Mouse (Mus musculus): ENCODE results near the gene Gm42517.

Gm42517 gene

GRCm38 (mm10) chr5:108349511-108350148 lies 18.1 kb downstream of the Gm42517 start:
- DNase-seq, result no peak

DNA sequence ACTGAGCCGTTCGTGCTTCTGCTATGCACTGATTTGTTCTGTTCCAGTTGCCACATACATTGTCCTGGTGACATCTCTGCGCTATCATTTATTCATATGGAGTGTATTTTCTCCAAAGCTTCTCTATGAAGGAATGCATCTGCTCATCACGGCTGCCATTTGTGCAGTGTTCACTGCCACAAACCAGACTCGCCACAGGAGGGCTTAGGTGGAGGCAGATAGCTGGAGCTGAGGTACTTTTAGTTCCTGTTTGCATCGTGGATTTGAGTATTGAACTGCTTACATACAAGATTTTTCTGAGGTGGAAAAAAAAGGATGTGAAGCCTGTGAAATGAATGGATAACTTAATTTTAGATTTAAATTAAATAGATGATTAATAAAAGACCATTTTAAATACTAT lies 19.9 kb downstream of the Gm42517 start:
- DNase-seq, result no peak

- no peak for DNase-seq
Observed at GRCm38 (mm10) chr5:108345313-108346071, 22.2 kb downstream of the Gm42517 start.

DNA sequence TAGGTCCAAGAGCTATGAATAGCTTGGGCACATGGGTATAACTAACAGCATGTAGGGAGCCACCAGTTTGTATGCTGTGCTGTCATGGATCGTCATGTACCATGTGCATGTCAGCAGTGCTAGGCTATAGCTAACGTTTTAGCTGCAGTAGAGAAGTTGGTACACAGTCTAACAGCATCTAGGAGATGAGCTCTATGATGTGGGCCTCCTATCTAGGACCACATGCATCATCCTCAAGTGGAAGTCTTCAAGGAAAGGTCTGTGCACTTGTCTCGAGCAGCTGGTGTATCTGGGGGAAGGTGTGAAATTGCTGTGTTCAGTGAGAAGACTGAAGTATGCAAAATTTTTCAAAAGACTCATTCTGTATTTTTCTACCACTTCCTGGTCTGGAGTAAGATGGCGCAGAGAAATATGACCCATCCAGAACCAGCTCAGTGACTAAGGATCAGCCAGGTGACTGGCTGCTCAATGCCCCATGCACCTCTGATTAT lies 24.0 kb downstream of the Gm42517 start:
- no peak for DNase-seq

- DNase-seq, result no peak
Observed at GRCm38 (mm10) chr5:108338049-108338448, 29.7 kb downstream of the Gm42517 start.

- DNase-seq, result no peak
Observed at GRCm38 (mm10) chr5:108337385-108337784, 30.3 kb downstream of the Gm42517 start.

- no peak for DNase-seq
Observed at GRCm38 (mm10) chr5:108331051-108331450, 36.7 kb downstream of the Gm42517 start.

Data from cerebellum, postnatal 25 days (tissue).